Mouse (Mus musculus): ENCODE results near the gene Ubap2l. TPM values are rescaled to one million over a fixed set of nuclear protein-coding genes. Genes with fewer than 3 reads are reported as not detected.

Ubap2l gene
- total RNA-seq, 4 experiments from 2014 or later, result 165 to 186 (median 173) TPM

DNA sequence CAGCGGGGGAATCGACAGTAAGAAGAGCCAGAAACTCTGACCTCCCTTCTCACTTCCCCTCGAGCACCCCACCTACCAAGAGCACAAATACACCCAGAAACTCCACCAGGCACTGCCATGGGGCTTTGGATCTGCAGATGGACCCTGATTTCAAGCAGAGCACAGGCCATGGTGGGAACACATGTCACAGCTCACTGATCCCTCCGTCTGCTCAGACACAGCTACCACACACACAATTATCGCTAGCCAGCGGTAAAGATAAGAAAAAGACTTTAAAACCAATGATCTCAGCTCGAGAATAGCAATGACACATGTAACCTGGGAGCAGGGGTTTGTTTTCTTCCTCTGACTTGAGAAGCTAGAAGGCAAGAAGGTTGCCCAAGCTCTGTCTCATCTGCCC is 83.9 kb downstream of the Ubap2l start:
- DNase-seq (ENCODE audit: low spot score in 2 of 2), result no peak

DNA sequence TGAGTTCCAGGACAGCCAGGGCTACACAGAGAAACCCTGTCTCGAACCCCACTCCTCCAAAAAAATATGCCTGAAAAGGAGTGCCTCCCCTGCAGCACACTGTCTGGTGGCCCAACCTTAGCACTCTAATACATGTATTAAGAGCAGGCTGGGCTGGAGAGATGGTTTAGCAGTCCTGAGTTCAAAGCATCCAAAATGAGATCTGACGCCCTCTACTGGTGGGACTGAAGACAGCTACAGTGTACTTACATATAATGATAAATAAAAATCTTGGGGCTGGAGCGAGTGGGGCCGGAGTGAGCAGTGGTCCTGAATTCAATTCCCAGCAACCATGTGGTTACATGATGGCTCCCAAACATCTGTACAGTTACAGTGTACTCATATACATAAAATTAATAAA is 85.5 kb downstream of the Ubap2l start:
- DNase-seq (ENCODE audit: low spot score in 2 of 2), result no peak

DNA sequence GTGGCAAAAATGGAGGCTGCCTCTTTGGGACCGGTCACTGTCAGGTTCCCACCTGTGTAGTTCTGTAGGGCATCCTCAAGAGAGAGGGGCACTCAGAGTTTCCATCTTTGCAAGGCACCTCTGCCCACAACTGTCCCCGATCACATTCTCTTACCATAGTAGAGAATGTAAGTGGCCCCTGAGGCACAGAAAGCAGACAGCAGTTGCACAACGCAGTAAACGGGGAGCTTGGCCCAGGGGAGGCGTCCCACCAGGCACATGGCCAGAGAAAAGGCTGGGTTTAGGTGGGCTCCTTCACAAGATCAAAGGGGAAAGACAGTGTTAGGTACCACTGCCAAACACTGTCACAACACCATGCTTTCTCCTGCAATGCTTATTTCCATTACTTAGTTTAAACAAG is 86.5 kb downstream of the Ubap2l start:
- DNase-seq (ENCODE audit: low spot score in 2 of 2), result no peak

DNA sequence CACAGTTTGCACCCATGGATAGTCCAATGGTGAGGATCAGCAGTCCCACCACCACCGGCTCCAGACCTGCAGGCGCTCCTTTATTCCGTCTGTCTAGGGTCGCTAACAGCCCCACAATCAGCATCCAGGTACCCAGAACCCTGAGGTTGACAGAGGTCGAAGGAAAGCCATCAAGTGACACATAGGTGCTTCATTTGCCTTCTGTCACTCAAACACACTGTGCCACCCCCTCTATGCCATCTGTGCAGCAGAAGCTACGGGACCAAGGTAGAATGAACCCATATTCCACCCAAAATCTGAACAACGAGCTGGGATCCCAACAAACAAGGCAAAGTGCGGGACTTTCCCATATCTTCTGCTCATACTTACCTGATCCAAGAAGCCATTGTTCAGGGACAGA is 86.9 kb downstream of the Ubap2l start:
- no peak for DNase-seq (ENCODE audit: low spot score in 2 of 2)

DNA sequence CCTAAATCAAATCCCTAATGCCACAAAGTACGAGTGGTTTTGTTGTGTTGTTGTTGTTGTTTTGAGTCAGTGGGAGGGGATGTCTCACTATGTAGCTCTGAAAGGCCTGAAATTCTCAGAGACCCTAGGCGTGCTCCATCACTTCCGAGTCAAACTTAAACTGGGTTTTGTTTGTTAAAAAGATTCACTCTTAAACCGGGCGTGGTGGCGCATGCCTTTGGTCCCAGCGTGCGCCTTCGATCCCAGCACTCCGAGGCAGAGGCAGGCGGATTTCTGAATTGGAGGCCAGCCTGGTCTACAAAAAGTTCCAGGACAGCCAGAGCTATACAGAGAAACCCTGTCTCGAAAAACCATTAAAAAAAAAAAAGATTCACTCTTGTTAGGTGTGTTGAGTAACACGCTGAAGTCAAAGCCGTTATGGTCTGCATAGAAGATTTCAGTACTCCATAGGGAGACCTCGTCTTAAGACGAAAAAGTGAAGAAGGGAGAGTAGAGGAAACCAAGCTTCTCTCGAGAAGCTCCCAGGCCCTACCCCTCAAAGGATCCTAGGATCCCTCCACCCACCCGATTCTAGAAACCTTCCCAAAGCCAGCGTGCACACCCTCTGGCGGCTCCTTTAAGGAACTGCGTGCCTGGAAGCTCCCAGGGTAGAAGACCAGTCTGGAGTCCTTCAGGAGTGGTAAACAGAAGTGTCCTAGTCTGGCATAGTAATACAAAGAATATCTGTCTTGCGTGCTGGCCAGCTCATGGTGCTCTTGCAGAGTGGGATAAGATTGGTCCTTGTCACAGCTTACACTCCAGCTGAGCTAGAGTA is 88.3 kb downstream of the Ubap2l start:
- no peak for DNase-seq (ENCODE audit: low spot score in 2 of 2)

DNA sequence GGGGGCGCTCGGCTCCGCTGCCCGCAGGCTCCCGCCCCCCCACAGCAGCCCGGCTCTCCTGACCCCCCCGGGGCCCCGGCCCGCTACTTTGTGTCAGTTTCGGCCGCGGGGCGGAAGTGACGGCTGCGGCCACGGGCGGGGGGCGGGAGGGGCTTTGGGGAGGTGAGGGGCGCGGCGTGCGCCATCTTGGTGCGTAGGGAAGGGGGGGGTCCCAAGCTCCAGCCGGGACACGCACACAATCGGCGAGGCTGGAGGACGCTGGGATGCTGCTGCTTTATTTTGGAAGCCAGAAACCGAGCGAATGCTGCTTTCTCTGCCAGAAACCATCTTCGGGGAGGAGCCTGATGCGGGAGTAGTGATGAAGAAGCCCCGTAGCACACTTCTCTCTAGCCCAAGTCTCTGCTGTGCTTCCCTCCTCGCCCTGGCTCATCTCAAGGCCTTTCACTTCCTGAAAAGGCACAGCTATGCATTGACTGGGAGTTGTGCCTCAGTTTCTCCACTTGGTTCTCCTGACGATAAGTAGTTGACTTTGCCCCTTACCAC is 89.1 kb downstream of the Ubap2l start, which contains the start of gene Atp8b2:
Gene Atp8b2 (minus strand): TSS at position 288 of the 543 bp plus-strand sequence.
- peak in 1 of 2 experiments; percentile 45 for DNase-seq (ENCODE audit: low spot score in 2 of 2)

DNA sequence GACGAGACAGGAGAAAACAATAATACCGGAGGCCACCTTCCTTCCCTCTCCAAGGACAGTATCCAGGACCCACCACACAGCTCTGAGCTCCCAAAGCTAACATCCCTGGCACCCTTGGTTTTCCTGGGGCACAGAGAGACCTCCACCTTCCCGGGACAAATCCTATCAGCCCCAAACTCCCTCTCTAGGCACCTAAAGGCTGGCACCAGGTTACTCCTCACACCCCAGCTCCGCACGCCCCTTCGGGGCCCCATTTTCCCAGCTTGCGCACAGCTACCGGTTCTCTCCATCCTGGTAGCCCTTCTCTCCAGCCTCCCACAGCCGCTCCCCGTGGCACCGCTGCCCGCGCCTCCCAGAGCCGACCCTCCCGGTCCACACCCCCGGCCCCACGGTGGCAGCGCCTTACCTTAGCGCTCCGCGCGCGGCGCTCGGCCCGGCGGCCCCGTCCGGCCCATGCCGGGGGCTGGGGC is 89.6 kb downstream of the Ubap2l start:
- no peak for DNase-seq (ENCODE audit: low spot score in 2 of 2)

DNA sequence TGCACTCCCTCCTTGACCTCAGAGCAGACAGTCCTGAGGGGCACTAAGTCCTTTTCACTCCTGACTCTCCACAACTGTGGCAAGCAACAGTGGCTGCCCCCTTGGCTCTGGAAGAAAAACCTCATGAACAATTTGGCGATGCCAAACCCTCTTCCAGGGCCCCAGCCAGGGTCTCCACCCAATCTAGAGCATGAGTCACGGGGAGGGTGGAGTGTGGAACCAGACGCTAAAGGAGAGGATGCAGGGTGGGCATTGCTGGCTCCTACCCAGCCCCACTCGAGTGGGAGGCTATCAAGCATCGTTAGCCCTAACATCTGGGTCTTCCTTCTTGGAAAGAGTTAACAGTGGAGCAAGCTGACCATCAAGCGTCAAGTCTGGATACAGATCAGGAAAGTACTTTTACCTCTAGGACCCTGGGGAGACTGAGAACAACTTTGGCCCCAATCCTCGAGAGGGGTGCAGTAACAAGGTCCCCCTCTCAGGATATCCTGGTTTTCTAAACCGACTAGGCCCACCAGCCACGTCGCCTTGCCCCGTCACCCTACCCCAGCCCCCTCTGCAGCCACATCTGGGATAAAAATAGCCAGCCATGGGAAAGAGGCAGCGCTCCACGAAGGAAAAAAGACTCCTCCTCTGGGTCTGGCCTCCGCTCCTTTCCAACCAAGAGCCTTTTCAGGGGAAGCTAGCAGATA is 90.2 kb downstream of the Ubap2l start:
- DNase-seq (ENCODE audit: low spot score in 2 of 2), result no peak

DNA sequence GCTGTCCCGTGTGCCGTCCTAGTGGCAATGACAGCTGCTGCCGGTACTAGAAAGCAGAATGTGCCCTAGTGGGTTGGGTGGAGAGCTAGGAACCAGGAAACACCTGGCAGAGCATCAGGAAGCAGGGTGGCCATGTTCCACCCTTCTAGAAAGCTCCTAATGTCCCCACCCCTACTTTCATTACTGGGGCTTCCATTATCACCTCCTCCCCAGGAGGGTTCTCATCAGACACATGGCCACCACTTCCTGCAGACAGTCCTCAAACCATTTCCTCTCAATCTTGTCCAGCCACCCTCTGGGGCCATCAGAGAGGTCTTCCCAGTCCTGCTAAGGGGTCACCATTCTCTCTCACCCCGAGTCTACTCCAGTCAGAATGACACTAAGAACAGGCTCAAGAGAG is 91.0 kb downstream of the Ubap2l start:
- no peak for DNase-seq (ENCODE audit: low spot score in 2 of 2)

DNA sequence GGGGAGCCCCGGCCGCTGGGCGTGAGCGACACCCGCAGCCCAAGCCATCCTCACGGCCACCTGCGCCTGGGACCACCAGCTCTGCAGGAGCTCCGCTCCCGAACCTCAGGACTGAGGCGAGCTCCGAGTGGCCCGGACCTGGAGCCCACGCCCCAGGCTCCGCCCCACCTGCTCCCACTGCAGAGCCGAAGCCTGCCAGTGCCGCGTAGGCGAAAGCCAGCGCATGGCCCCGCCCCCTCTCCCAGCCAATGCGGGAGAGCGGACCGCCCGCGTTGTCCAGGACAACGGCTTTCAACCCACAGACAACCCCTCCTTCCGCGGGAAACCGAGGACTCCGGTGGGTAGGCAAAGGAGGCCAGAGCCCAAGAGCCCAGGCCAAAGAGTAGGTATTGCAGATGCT is 92.0 kb downstream of the Ubap2l start:
- DNase-seq (ENCODE audit: low spot score in 2 of 2), result peak; percentile 92 to 93

DNA sequence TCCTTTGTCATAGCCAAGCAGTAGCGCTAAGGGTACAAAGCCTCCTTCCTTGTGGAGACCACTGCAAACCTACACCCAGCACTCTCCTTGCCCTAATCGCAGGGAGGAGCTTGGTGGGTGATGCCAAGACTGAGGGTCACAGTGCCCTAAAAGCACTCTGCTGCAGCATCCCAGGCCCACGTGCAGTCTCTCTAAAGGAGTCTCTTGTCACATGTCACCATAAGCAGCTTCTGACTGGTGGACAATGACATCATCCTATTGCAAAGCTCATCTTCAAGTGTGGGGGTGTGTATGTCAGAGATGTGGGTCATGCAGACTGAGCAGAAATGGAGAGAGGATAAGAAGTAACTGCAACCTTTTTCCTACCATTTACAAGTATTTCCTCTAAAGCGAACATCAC is 93.0 kb downstream of the Ubap2l start:
- peak; percentile 45 to 72 for DNase-seq (ENCODE audit: low spot score in 2 of 2)

DNA sequence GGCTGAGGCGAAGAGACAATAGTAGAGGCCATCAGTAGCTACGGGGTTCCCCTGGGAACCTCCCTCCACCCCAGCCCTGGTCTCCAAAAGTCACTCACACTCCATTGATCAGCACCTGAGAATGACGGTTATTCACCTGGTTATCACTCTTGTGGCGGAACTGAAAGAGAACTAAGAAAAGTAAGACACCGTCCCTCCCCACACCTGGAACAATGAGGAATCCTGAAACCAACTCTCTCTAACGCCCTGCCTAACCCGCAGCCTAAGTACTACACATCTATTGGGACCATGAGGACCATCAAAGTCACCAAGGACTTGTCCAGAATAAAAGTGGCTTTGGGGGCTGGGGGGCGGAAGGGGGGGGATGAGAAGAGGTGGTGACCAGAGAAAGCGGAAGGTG is 94.5 kb downstream of the Ubap2l start:
- no peak for DNase-seq (ENCODE audit: low spot score in 2 of 2)

DNA sequence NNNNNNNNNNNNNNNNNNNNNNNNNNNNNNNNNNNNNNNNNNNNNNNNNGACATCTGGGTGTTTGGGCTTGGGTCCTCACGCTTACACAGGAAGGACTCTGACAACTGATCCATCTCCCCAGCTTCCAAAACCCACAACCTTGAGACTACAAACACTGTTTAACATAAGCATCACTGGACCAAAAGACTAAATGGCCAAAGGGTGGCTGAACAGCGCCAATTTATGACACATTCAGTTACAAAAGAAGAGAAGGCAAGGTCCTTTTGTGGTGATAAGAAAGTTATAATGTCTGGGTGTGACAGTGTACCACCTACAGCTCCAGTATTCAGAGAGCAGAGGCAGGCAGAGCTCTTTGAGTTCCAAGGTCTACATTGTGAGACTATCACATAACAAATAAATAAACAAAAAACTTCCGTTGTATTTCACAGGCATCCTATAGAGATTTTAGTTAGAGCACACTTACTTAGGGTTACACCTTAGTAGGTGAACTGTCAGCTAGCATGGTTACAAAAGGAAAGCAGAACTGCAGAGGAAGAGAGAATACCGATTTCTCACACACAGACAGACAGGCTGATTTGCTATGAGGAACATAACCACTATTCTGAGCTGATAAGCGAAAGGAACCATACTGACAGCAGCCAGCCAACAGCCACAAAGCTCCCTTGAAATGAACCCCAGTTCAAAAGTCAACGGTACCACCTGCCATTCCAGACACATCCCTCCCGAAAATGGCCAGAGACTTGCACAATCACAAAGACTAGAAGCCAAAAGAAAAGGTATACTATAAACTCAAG is 96.1 kb downstream of the Ubap2l start:
- DNase-seq (ENCODE audit: low spot score in 2 of 2), result no peak

DNA sequence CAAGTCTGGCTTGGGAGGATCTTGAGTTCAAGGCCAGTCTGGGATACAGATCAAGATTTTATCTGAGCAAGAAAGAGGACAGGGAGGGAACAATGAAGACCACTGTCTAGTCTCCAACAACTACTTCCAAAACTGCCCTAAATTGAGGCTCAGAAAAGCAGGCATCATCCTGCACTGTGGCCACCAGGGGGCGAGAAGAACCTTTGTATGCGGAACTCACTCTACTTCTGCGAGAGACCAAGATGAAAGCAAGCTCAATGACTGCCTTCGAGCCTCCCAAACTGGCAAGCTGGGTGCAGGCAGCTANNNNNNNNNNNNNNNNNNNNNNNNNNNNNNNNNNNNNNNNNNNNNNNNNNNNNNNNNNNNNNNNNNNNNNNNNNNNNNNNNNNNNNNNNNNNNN is 99.0 kb downstream of the Ubap2l start:
- peak in 1 of 2 experiments; percentile 79 for DNase-seq (ENCODE audit: low spot score in 2 of 2)

Small RNAs within 50 kb of the gene (microRNA-seq; reads per million reads assigned to microRNA genes)
- gene Mir190b (13.4 to 14.7 reads per million in 2 experiments), gene Mir7669 (0 reads per million in 2 experiments)

Other genes starting within 250 kb of the Ubap2l start
- gene She, start 221.3 kb downstream of the Ubap2l start, total RNA-seq (2022), result 1 to 10 TPM; 2.9 to 5.3 (median 3.6) TPM
- gene Il6ra, start 139.4 kb downstream of the Ubap2l start, total RNA-seq (2022), result 1 to 10 TPM; 6.6 to 9.4 (median 8.1) TPM
- 100 to 1,000 TPM in 1 of 4 experiments, 10 to 100 TPM in 3; 86.7 to 114 (median 92.3) TPM for gene Atp8b2, start 89.1 kb downstream of the Ubap2l start, total RNA-seq (2022)
- 100 to 1,000 TPM in 2 of 4 experiments, 10 to 100 TPM in 2; 76.9 to 121 (median 99.5) TPM for gene Hax1, start 53.8 kb downstream of the Ubap2l start, total RNA-seq (2022)
- gene 4933434E20Rik, start 992 bp downstream of the Ubap2l start, total RNA-seq (2022), result 100 to 1,000 TPM in 1 of 4 experiments, 10 to 100 TPM in 3; 94.7 to 111 (median 99.1) TPM
- gene Tpm3, start 20.0 kb upstream of the Ubap2l start, total RNA-seq (2022), result 100 to 1,000 TPM; 143 to 186 (median 163) TPM
- gene Nup210l, start 51.5 kb upstream of the Ubap2l start, total RNA-seq (2022), result under 1 TPM; 0.16 to 0.41 (median 0.32) TPM
- 1,000 to 10,000 TPM in 3 of 4 experiments, 100 to 1,000 TPM in 1; 970 to 1,112 (median 1,031) TPM for gene Rps27, start 161.0 kb upstream of the Ubap2l start, total RNA-seq (2022)
- 10 to 100 TPM in 1 of 4 experiments, 1 to 10 TPM in 3; 7.4 to 10.4 (median 7.7) TPM for gene Rab13, start 161.1 kb upstream of the Ubap2l start, total RNA-seq (2022)
- 10 to 100 TPM; 36.9 to 38.2 (median 37.4) TPM for gene Jtb, start 179.0 kb upstream of the Ubap2l start, total RNA-seq (2022)
- under 1 TPM in 2 of 4 experiments, not detected in 2; 0.23 to 0.45 TPM for gene Creb3l4, start 190.9 kb upstream of the Ubap2l start, total RNA-seq (2022)
- 10 to 100 TPM; 43.0 to 64.2 (median 50.4) TPM for gene Slc39a1, start 195.5 kb upstream of the Ubap2l start, total RNA-seq (2022)
- gene Crtc2, start 201.5 kb upstream of the Ubap2l start, total RNA-seq (2022), result 10 to 100 TPM; 39.7 to 43.8 (median 42.8) TPM
- gene Dennd4b, start 212.6 kb upstream of the Ubap2l start, total RNA-seq (2022), result 10 to 100 TPM; 32.8 to 38.7 (median 33.0) TPM
- 100 to 1,000 TPM; 100 to 109 (median 104) TPM for gene Gatad2b, start 240.6 kb upstream of the Ubap2l start, total RNA-seq (2022)